Mouse (Mus musculus): ENCODE data around the gene Cdk19. TPM values are rescaled to one million over a fixed set of nuclear protein-coding genes. Genes with fewer than 3 reads are reported as not detected.

The Cdk19 gene
- polyA plus RNA-seq, 1 experiment = 6.6 TPM

GRCm38 (mm10) chr10:40447921-40448320 lies 108.6 kb downstream of the Cdk19 start:
- Histone ChIP-seq H3K27ac (ENCODE audit: insufficient read depth, low read depth, low read length) (no peak overlapping the region), H3K36me3 (ENCODE audit: control insufficient read depth, insufficient read depth, low read length) (no peaks in the 10 kb centered on the region), H3K4me1 (ENCODE audit: control insufficient read depth, insufficient read depth, low read length) (peaks cover 7% of the 10 kb centered on the region; the same call in 1 of the 2 replicates), H3K4me3 (ENCODE audit: insufficient read depth, low read depth, low read length) (no peak overlapping the region), H3K27me3 (replicated peaks; ENCODE audit: control insufficient read depth, insufficient read depth, low read length) (no peaks in the 10 kb centered on the region)
- 77% methylated on average over 5 of the region's 5 CpGs for WGBS
- DNase-seq = no peak
- TF ChIP-seq CTCF (conservative IDR thresholded peaks at IDR 0.05; ENCODE audit: insufficient read depth, insufficient read length, low read depth, low read length) = no peak
- TF ChIP-seq POLR2A (IDR thresholded peaks at IDR 0.05; ENCODE audit: low read depth, low read length) = no peak

DNA sequence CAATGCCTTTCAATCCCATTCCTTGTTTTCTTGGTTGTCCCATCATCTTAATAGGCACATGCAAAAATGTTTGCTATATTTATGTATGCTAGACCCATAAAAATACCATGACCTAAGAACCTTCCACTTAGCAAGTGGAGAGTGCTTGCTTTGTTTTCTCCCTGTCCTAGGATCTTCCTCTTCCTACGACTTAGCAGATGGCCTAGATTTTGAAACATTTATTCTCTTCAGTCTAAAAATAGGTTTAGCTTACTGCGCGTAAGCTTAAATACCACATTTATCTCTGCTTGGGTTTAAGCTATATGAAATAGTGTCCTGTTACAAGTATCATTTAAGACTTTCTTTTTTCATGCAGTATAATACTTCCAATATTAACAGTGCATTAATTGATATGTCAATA lies 109.1 kb downstream of the Cdk19 start:
- 86% methylated on average over 3 of the region's 3 CpGs for WGBS

DNA sequence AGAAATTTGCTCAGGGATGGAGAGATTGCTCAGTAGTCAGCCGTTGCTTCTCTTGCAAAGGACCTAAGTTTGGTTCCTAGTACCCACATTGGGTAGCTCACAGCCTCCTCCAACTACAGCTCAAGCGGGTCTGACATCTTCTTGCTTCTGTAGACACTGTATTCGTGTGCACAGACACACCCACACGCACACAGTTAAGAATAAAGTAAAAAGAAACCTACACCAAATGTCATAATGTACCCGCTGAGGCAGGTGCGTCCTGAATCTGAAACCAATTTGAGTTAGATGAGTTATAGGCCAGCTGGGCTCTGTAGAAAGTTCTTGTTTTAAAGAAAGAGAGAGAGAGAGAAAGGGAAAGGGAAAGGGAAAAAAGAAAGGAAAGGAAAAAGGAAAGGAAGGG lies 110.2 kb downstream of the Cdk19 start:
- no peak for TF ChIP-seq CTCF (conservative IDR thresholded peaks at IDR 0.05; ENCODE audit: insufficient read depth, insufficient read length, low read depth, low read length)
- no peak for TF ChIP-seq POLR2A (IDR thresholded peaks at IDR 0.05; ENCODE audit: low read depth, low read length)
- no peak overlapping the region for H3K27ac ChIP-seq (ENCODE audit: insufficient read depth, low read depth, low read length)
- DNase-seq = no peak
- 87% methylated on average over 6 of the region's 6 CpGs for WGBS
- H3K36me3 ChIP-seq (ENCODE audit: control insufficient read depth, insufficient read depth, low read length) = no peaks in the 10 kb centered on the region
- H3K4me3 ChIP-seq (ENCODE audit: insufficient read depth, low read depth, low read length) = no peak overlapping the region
- H3K4me1 ChIP-seq (ENCODE audit: control insufficient read depth, insufficient read depth, low read length) = peaks cover 7% of the 10 kb centered on the region; the same call in 1 of the 2 replicates
- H3K27me3 ChIP-seq (replicated peaks; ENCODE audit: control insufficient read depth, insufficient read depth, low read length) = no peaks in the 10 kb centered on the region

More for the DNA sequence above, 109.1 kb downstream of the Cdk19 start:
- Histone ChIP-seq H3K27me3 (replicated peaks; ENCODE audit: control insufficient read depth, insufficient read depth, low read length) (no peaks in the 10 kb centered on the region), H3K4me3 (ENCODE audit: insufficient read depth, low read depth, low read length) (no peak overlapping the region), H3K4me1 (ENCODE audit: control insufficient read depth, insufficient read depth, low read length) (peaks cover 7% of the 10 kb centered on the region; the same call in 1 of the 2 replicates), H3K27ac (ENCODE audit: insufficient read depth, low read depth, low read length) (no peak overlapping the region), H3K36me3 (ENCODE audit: control insufficient read depth, insufficient read depth, low read length) (no peaks in the 10 kb centered on the region)
- no peak for DNase-seq
- TF ChIP-seq POLR2A (IDR thresholded peaks at IDR 0.05; ENCODE audit: low read depth, low read length) (no peak), CTCF (conservative IDR thresholded peaks at IDR 0.05; ENCODE audit: insufficient read depth, insufficient read length, low read depth, low read length) (no peak)

- no peak overlapping the region for H3K4me3 ChIP-seq (ENCODE audit: insufficient read depth, low read depth, low read length)
- no peak overlapping the region for H3K27ac ChIP-seq (ENCODE audit: insufficient read depth, low read depth, low read length)
- peaks cover 7% of the 10 kb centered on the region; the same call in 1 of the 2 replicates for H3K4me1 ChIP-seq (ENCODE audit: control insufficient read depth, insufficient read depth, low read length)
- TF ChIP-seq POLR2A (IDR thresholded peaks at IDR 0.05; ENCODE audit: low read depth, low read length) (no peak), CTCF (conservative IDR thresholded peaks at IDR 0.05; ENCODE audit: insufficient read depth, insufficient read length, low read depth, low read length) (no peak)
- no peak for DNase-seq
- H3K27me3 ChIP-seq (replicated peaks; ENCODE audit: control insufficient read depth, insufficient read depth, low read length) = no peaks in the 10 kb centered on the region
- no peaks in the 10 kb centered on the region for H3K36me3 ChIP-seq (ENCODE audit: control insufficient read depth, insufficient read depth, low read length)
- over 99% methylated on average over 4 of the region's 4 CpGs for WGBS
Measured at GRCm38 (mm10) chr10:40450171-40450570, 110.8 kb downstream of the Cdk19 start.

GRCm38 (mm10) chr10:40457116-40457515 lies 117.8 kb downstream of the Cdk19 start:
- H3K36me3 ChIP-seq (ENCODE audit: control insufficient read depth, insufficient read depth, low read length) = no peaks in the 10 kb centered on the region
- WGBS = 49% methylated on average over 1 of the region's 1 CpGs
- DNase-seq = peak; percentile 63
- no peaks in the 10 kb centered on the region for H3K27me3 ChIP-seq (replicated peaks; ENCODE audit: control insufficient read depth, insufficient read depth, low read length)
- peaks cover 9% of the 10 kb centered on the region; the same call in 1 of the 2 replicates for H3K4me1 ChIP-seq (ENCODE audit: control insufficient read depth, insufficient read depth, low read length)
- H3K4me3 ChIP-seq (ENCODE audit: insufficient read depth, low read depth, low read length) = no peak overlapping the region
- TF ChIP-seq POLR2A (IDR thresholded peaks at IDR 0.05; ENCODE audit: low read depth, low read length) (no peak), CTCF (conservative IDR thresholded peaks at IDR 0.05; ENCODE audit: insufficient read depth, insufficient read length, low read depth, low read length) (no peak)
- no peak overlapping the region for H3K27ac ChIP-seq (ENCODE audit: insufficient read depth, low read depth, low read length)

DNA sequence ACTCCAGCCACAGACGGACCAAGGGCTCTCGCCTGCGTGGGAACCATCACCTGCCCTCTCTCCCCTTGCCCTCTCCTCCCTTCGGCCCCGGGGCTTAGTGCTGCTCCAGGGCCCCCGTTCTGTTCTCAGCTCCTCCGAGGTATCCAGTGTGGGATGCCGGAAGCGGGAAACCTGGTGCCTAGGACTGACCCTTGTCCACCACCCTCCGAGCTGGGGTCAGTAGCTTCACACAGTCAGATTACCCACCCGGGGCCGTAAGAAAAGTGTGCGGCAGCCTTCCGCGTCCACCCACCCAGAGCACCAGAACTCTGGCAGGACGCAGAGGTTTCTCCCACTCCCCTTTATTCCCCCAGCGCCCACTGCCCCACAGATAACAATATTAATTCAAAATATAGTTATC lies 119.8 kb downstream of the Cdk19 start:
- Histone ChIP-seq H3K27ac (ENCODE audit: insufficient read depth, low read depth, low read length) (no peak overlapping the region), H3K4me1 (ENCODE audit: control insufficient read depth, insufficient read depth, low read length) (peaks cover 13% of the 10 kb centered on the region; the same call in 1 of the 2 replicates), H3K36me3 (ENCODE audit: control insufficient read depth, insufficient read depth, low read length) (no peaks in the 10 kb centered on the region), H3K27me3 (replicated peaks; ENCODE audit: control insufficient read depth, insufficient read depth, low read length) (no peaks in the 10 kb centered on the region), H3K4me3 (ENCODE audit: insufficient read depth, low read depth, low read length) (no peak overlapping the region)
- TF ChIP-seq CTCF (conservative IDR thresholded peaks at IDR 0.05; ENCODE audit: insufficient read depth, insufficient read length, low read depth, low read length) = no peak
- no peak for TF ChIP-seq POLR2A (IDR thresholded peaks at IDR 0.05; ENCODE audit: low read depth, low read length)
- DNase-seq = no peak
- 87% methylated on average over 17 of the region's 17 CpGs for WGBS

DNA sequence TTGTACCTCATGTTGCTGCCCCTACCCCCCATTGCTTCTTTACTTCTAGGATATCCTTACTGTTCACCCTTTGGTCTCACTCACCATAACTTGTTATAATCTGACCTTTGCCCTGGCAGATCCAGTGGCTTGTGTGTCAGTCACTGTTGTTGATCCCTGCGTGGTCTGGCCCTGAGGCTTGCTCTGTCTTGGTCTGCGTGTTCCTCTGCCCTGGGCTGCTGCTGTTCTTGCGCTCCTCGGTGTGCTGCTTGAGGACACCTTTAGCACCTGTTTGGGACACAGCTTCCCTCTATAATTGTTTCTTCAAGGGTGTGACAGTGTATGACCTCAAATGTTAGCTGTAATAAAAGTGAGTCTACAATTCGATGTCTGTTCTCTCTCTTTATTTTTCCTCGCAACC lies 122.0 kb downstream of the Cdk19 start:
- no peak overlapping the region for H3K27ac ChIP-seq (ENCODE audit: insufficient read depth, low read depth, low read length)
- H3K4me3 ChIP-seq (ENCODE audit: insufficient read depth, low read depth, low read length) = no peak overlapping the region
- H3K36me3 ChIP-seq (ENCODE audit: control insufficient read depth, insufficient read depth, low read length) = no peaks in the 10 kb centered on the region
- 69% methylated on average over 6 of the region's 6 CpGs for WGBS
- peaks cover 13% of the 10 kb centered on the region; the same call in 1 of the 2 replicates for H3K4me1 ChIP-seq (ENCODE audit: control insufficient read depth, insufficient read depth, low read length)
- no peaks in the 10 kb centered on the region for H3K27me3 ChIP-seq (replicated peaks; ENCODE audit: control insufficient read depth, insufficient read depth, low read length)
- DNase-seq = peak; percentile 34
- TF ChIP-seq CTCF (conservative IDR thresholded peaks at IDR 0.05; ENCODE audit: insufficient read depth, insufficient read length, low read depth, low read length) (no peak), POLR2A (IDR thresholded peaks at IDR 0.05; ENCODE audit: low read depth, low read length) (no peak)

Data from kidney, adult 2 months (tissue).